Mouse (Mus musculus): ENCODE results near the gene Hspa12a.

DNA sequence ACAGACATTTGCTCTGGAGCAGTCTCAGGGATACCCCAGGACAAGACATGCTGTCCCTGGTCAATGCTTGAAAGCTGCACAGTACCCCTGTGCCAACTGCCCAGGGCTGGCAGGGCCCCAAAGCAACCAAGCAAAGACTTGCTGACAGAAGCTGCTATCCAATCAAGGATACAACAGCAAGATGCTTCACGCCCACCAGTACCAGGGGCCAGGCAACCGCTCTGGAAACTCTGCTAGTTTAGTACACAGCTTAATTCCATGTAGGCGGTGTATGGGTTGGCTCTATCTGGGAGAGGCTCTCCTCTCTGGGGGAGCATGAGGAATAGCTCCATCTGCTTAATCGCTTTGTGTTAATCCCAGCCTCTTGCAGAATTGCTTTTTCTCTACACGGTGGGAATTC is 113.9 kb downstream of the Hspa12a start:
- TF ChIP-seq ZC3H11A (IDR thresholded peaks at IDR 0.05; ENCODE audit: borderline replicate concordance, low read depth, low read length): no peak
- TF ChIP-seq ZNF384 (IDR thresholded peaks at IDR 0.05; ENCODE audit: low read depth, low read length): no peak
- TF ChIP-seq MAFK (IDR thresholded peaks at IDR 0.05; ENCODE audit: insufficient read depth, low read depth, low read length): no peak
